Mouse (Mus musculus): Measurements from ENCODE around the gene Chst2. TPM values are rescaled to one million over a fixed set of nuclear protein-coding genes. Genes with fewer than 3 reads are reported as not detected.

Gene Chst2
- total RNA-seq, 4 experiments from 2014 or later, result 90.7 to 106 (median 96.3) TPM

DNA sequence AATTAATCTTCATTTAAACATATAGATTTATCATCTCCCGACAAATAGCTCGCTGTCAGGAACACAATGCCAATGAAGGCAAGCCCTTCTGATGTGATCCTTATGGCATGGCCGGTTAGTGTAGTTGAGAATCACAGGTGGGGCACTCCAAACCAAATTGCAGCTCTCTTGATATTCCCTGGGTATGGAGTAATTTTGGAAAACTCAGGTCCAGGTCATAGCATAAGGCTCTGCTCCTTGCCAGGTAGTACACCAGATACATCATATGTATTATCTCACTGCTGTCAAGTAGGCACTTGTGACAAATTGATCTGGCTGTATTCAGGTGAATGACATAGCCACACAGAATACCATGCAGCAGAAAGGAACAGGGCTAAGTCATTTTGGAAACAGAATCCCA lies 40.6 kb downstream of the Chst2 start:
- no peak for DNase-seq (ENCODE audit: low spot score in 2 of 2)

DNA sequence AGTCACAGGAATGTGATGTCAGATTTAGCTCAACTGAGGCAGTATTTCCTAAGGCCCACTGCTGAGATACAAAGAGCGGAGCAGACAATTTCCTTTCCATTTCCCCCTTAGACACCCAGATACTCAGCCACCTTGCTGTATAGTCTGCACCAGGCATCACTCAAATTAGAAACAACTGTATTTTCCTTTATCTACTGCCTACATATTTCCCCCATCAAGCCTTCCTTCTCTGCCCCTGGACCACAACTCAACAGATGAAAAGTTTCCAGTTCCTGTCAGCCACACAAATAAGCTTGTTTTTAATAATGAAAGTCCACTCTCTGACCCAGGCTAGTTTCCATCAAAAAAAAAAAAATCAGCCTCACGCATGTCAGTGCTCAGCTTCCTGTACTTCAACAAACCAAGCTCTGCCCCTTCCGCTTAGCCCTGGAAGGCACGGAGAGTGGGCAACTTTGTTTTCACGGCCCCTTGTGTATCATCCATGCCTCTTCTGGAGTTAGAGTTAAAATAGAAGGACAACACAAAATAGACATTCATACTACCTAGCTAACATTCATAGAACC lies 52.6 kb downstream of the Chst2 start:
- DNase-seq (ENCODE audit: low spot score in 2 of 2), result no peak

DNA sequence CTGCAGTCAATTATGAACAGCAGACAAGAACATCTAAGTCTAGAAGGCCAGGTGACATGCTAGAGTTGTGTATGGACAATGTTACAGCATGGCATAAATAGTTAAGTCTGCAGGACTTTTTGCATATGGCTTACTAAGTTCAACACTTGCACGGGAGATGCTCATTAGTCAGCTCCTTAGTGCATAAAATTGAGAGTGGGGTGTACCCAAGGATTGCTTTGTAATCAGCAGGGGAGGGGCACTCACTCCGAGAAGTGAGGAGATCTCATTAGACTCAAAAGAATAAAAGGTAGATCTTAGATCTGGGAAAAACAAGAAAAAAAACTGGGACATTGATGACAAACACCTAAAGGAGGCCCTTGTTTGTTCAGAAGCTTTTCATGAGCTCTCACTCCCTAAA lies 54.6 kb downstream of the Chst2 start:
- DNase-seq (ENCODE audit: low spot score in 2 of 2), result no peak

DNA sequence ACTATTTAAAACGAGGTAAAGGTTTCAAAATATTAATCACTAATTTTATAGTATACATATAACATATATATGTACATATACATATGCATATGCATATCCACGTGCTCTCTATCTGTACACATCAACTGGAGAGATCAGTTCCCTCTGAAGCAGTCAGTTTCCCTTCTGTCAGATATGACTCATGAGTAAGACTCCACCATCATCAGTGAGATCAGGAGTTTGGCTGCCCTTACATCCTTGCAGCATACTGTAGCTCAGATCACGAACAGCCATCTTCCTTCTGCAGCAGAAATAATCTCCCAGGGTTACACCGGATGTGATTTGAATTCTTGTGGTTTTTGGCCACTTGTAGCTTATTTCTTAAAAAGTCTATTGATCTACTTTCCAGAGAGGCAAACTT lies 56.0 kb downstream of the Chst2 start:
- no peak for DNase-seq (ENCODE audit: low spot score in 2 of 2)

Other genes with a start within 250 kb of the Chst2 start
- gene U2surp, start 105.3 kb upstream of the Chst2 start, total RNA-seq (2022), result 10 to 100 TPM; 67.0 to 77.9 (median 74.8) TPM
- gene Paqr9, start 152.9 kb upstream of the Chst2 start, total RNA-seq (2022), result 10 to 100 TPM; 34.3 to 44.9 (median 38.3) TPM
- 1 to 10 TPM; 2.6 to 4.7 (median 2.9) TPM for gene Pcolce2, start 230.9 kb upstream of the Chst2 start, total RNA-seq (2022)

Measured in layer of hippocampus, adult 8-10 months (tissue).